In the genomic region with DNA sequence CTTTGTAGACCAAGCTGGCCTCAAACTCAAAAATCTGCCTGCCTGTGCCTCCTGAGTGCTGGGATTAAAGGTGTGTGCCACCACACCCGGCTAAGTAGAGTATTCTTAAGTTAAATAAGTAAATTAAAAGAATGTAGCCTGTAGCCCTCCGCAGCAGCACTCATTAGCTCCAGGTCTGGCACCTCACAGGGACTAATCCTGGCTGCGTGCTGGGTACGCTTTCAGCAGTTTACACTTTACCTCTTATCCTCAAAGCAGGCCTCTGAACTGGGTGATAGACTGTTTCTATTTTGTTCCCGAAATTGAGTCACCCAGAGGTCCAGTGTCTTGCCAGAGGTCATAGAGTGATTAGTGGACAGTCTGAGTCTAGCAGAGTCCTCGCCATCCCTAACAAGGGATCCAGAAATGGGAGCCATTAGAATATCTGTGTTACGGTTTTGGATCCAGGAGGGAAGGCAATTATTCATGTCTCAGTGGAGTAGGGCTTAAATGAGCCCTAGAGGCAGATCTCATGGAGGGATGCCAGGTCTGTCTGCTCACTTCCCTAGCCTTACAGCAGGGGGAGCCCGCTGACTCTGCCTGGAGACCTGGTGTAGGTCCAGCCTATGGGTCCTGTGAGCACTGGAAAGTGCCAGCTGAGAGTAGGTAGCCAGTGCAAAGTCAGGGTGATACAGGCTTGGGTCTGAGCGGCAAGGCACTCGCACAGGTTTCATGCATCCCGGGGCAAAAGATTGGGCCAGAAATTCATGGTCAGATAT, we compare ENCODE assay signal across 8 mouse cellular contexts. TPM values are rescaled to one million over a fixed set of nuclear protein-coding genes. Genes with fewer than 3 reads are reported as not detected.
DNase-seq lines count a peak whose midpoint lies in the region; ATAC-seq and TF ChIP-seq lines count a peak whose summit lies in the region.

No protein-coding gene starts in this region.

- peak; percentile 98 for ATAC-seq in common myeloid progenitor, adult 5-6 weeks (replicated peaks; ENCODE audit: low read depth, poor library complexity, severe bottlenecking)
- ATAC-seq in megakaryocyte progenitor cell, adult 5-6 weeks (replicated peaks; ENCODE audit: poor library complexity), result peak; percentile 99

- intact Hi-C loops in left cerebral cortex, adult 2 months (cut with DNase I), result loop anchor here (2.0 kb wide), 1 partner anchor 27 kb away; no protein-coding TSS in a partner anchor

- H3K4me3 ChIP-seq in left cerebral cortex, adult 2 months, result no peak overlapping the region

- no peak overlapping the region for H3K27ac ChIP-seq in left cerebral cortex, adult 2 months

- peak; percentile 94 for TF ChIP-seq CTCF in left cerebral cortex, adult 2 months (IDR thresholded peaks at IDR 0.05)

- DNase-seq in R1 (ENCODE audit: low read depth, low spot score), result peak; percentile 78
- DNase-seq in gastrocnemius, adult 8-10 months (ENCODE audit: low spot score in 2 of 2), result peak; percentile 87 to 89
- peak; percentile 87 for DNase-seq in induced T-regulatory cell, adult 2 months (ENCODE audit: low read depth)
- DNase-seq in left cerebral cortex, adult 2 months (ENCODE audit: extremely low spot score in 1 of 2, low spot score in 2 of 2), result peak; percentile 85 to 94
- peak; percentile 83 to 86 for DNase-seq in right cerebral cortex, postnatal 36 days (ENCODE audit: low spot score in 2 of 2)
- peak; percentile 85 to 88 for DNase-seq in urinary bladder, postnatal 36 days (ENCODE audit: low spot score in 2 of 2)

RNA-seq across cellular contexts. Expression of gene Zfp335, which starts 12.7 kb away (rescaled TPM):
- 6.2 and 7.6 TPM in 2 replicates for total RNA-seq in common myeloid progenitor, adult 5-6 weeks (2017)
- total RNA-seq in gastrocnemius, adult 8-10 months (2022), result 10 to 100 TPM in 1 of 4 experiments, 1 to 10 TPM in 3; 7.7 to 10.6 (median 8.1) TPM
- 10 to 100 TPM; 27.2 to 28.0 TPM for total RNA-seq in left cerebral cortex, adult 2 months (2021)
- total RNA-seq in megakaryocyte progenitor cell, adult 5-6 weeks (2015), result 10.4 and 11.3 TPM in 2 replicates
- 6.8 and 8.2 TPM in 2 replicates for total RNA-seq in megakaryocyte progenitor cell, adult 5-6 weeks (2017)

RNA-seq across cellular contexts. Expression of gene Mmp9, which starts 16.3 kb away (rescaled TPM):
- total RNA-seq in common myeloid progenitor, adult 5-6 weeks (2017), result 1.0 and 1.1 TPM in 2 replicates
- under 1 TPM; 0.15 to 0.83 (median 0.58) TPM for total RNA-seq in gastrocnemius, adult 8-10 months (2022)
- total RNA-seq in left cerebral cortex, adult 2 months (2021), result 1 to 10 TPM; 1.4 TPM
- 11.2 and 14.2 TPM in 2 replicates for total RNA-seq in megakaryocyte progenitor cell, adult 5-6 weeks (2015)
- total RNA-seq in megakaryocyte progenitor cell, adult 5-6 weeks (2017), result 5.7 and 11.8 TPM in 2 replicates

RNA-seq across cellular contexts. Expression of gene Slc12a5, which starts 36.3 kb away (rescaled TPM):
- 4.2 TPM in 1 of 2 replicates, not detected in the other for total RNA-seq in common myeloid progenitor, adult 5-6 weeks (2017)
- total RNA-seq in gastrocnemius, adult 8-10 months (2022), result under 1 TPM; 0.31 to 0.40 (median 0.36) TPM
- 100 to 1,000 TPM; 575 to 581 TPM for total RNA-seq in left cerebral cortex, adult 2 months (2021)
- total RNA-seq in megakaryocyte progenitor cell, adult 5-6 weeks (2015), result 0.15 and 0.27 TPM in 2 replicates
- total RNA-seq in megakaryocyte progenitor cell, adult 5-6 weeks (2017), result 0.51 and 0.96 TPM in 2 replicates

RNA-seq across cellular contexts. Expression of gene Pcif1, which starts 45.2 kb away (rescaled TPM):
- 18.8 and 19.2 TPM in 2 replicates for total RNA-seq in common myeloid progenitor, adult 5-6 weeks (2017)
- 10 to 100 TPM; 24.1 to 31.0 (median 27.2) TPM for total RNA-seq in gastrocnemius, adult 8-10 months (2022)
- 10 to 100 TPM; 44.8 to 48.8 TPM for total RNA-seq in left cerebral cortex, adult 2 months (2021)
- 34.1 and 36.3 TPM in 2 replicates for total RNA-seq in megakaryocyte progenitor cell, adult 5-6 weeks (2015)
- 21.7 and 40.4 TPM in 2 replicates for total RNA-seq in megakaryocyte progenitor cell, adult 5-6 weeks (2017)

Comparison
In these comparisons a context has a peak if more than half of its experiments do, and no peak if none do; other contexts are left out.
1. RNA of gene Slc12a5, which starts 36.3 kb away (total RNA-seq): 575 to 581 TPM in left cerebral cortex, adult 2 months; 4.2 TPM in common myeloid progenitor, adult 5-6 weeks, 0.15 to 0.96 TPM in megakaryocyte progenitor cell, adult 5-6 weeks and 0.31 to 0.40 TPM in gastrocnemius, adult 8-10 months; every median in the first group is over 100 times any median in the second.
2. Peak in every context shown above with its lines, with median percentiles within 50 percentile points of each other: DNase-seq.